Comparison of ENCODE assay signal across 24 mouse cellular contexts in genomic region chr13:98249594-98249993, GRCm38 (mm10). TPM values are rescaled to one million over a fixed set of nuclear protein-coding genes. Genes with fewer than 3 reads are reported as not detected.
"Had no signal": no experiment of that assay in that cellular context is flagged by ENCODE, and none has a peak within 500 bp of the region (broad histone marks: within the 10 kb centered on the region; RNA-seq: fewer than 3 reads in every experiment).

No protein-coding gene starts in this region.

- DNase-seq: left cerebral cortex, postnatal 4 days; liver; liver, embryonic 13.5 days; liver, postnatal 0 days; lung, adult 18-20 months; lung, adult 2 months; lung, embryonic 14.5 days; lung, postnatal 10 days; lung, postnatal 14 days; lung, postnatal 36 days; lung, postnatal 4 days; midbrain, embryonic 14.5 days had no signal

RNA-seq across cellular contexts. Expression of gene Gm21976, which starts 30.1 kb away (rescaled TPM):
- total RNA-seq: left cerebral cortex, adult 2 months; left cerebral cortex, adult 8-10 months; left cerebral cortex, postnatal 10 days; left cerebral cortex, postnatal 14 days; left cerebral cortex, postnatal 25 days; left cerebral cortex, postnatal 36 days; left cerebral cortex, postnatal 4 days; liver, adult 2 months; megakaryocyte progenitor cell, adult 5-6 weeks; megakaryocyte, adult 5-6 weeks; megakaryocyte-erythroid progenitor cell, adult 5-6 weeks; midbrain, postnatal 0 days; monocyte, adult 5-6 weeks had no signal

RNA-seq across cellular contexts. Expression of gene Arhgef28, which starts 43.4 kb away (rescaled TPM):
- total RNA-seq: monocyte, adult 5-6 weeks had no signal
